Mouse (Mus musculus) G1E (cell line): ENCODE results near the gene Med26. TPM values are rescaled to one million over a fixed set of nuclear protein-coding genes. Genes with fewer than 3 reads are reported as not detected.

Experiments used
- ATAC-seq: 2 replicates; pipeline ENCODE4 v1.8.0; 2016; ENCODE audit warnings: mild to moderate bottlenecking; ENCODE audit not compliant: insufficient number of reproducible peaks, poor library complexity, low FRiP score, severe bottlenecking; ENCODE audit errors: extremely low read depth
- DNase-seq: peaks from one replicate; pipeline ENCODE4 v3.0.0; 2012; ENCODE audit warnings: low spot score
- H3K27me3 ChIP-seq: 2 replicates; pipeline ENCODE4 v1.6.1; 2012; ENCODE audit warnings: mild to moderate bottlenecking, low read length, inconsistent platforms; ENCODE audit not compliant: insufficient read depth
- H3K36me3 ChIP-seq: replicated peaks from 2 replicates; pipeline ENCODE3; 2012; ENCODE audit warnings: mild to moderate bottlenecking, inconsistent platforms
- H3K4me1 ChIP-seq: 2 replicates; pipeline ENCODE4 v1.6.1; 2012; ENCODE audit warnings: low read depth, low read length, inconsistent platforms, mixed read lengths; ENCODE audit not compliant: insufficient read depth
- H3K4me3 ChIP-seq: 2 replicates; pipeline ENCODE4 v1.5.1; 2012; ENCODE audit warnings: low read depth, mild to moderate bottlenecking, inconsistent platforms, low read length, moderate library complexity, mixed read lengths
- H3K9me3 ChIP-seq: replicated peaks from 2 replicates; pipeline ENCODE4 v1.6.1; 2012; ENCODE audit warnings: inconsistent platforms
- CTCF ChIP-seq: IDR thresholded peaks from 2 replicates; pipeline ENCODE4 v1.5.1; 2012; ENCODE audit warnings: low read depth, low read length, inconsistent platforms, mixed read lengths
- GATA1 ChIP-seq: IDR thresholded peaks from 2 replicates; pipeline ENCODE4 v1.6.1; 2012; ENCODE audit warnings: borderline replicate concordance, low read length, inconsistent platforms, mixed read lengths
- GATA2 ChIP-seq: IDR thresholded peaks from 2 replicates; pipeline ENCODE4 v1.6.1; 2012; ENCODE audit warnings: low read depth, low read length, inconsistent platforms, borderline replicate concordance
- POLR2AphosphoS5 ChIP-seq: IDR thresholded peaks from 2 replicates; pipeline ENCODE4 v1.6.1; 2012; ENCODE audit warnings: low read depth, low read length, inconsistent platforms; ENCODE audit not compliant: insufficient replicate concordance
- TAL1 ChIP-seq: conservative IDR thresholded peaks from 2 replicates; pipeline ENCODE4 v1.6.1; 2012; ENCODE audit warnings: low read depth, low read length, inconsistent platforms, mixed read lengths
- polyA plus RNA-seq: library from polyadenylated mRNA; stranded (reverse); fragments of >175 nt; gene quantifications from 2 replicates; pipeline ENCODE4 v1.2.3, GENCODE M21; 2012
- total RNA-seq, 2 experiments: library from RNA; stranded (forward) in 1 of 2; stranded (reverse) in 1 of 2; fragments of 200-1000 nt in 1 of 2; fragments of >200 nt in 1 of 2; fragmentation: Nextera tagmentation in 1 of 2; gene quantifications; 2 replicates each; pipeline ENCODE4 v1.2.3; 2014 to 2017

Gene Med26
- total and polyA plus RNA-seq, 3 experiments, result 7.6 to 43.8 (median 14.8) TPM

- peaks cover 13% of the 10 kb centered on the region for H3K4me1 ChIP-seq
- DNase-seq, result no peak
- peaks cover 3% of the 10 kb centered on the region for H3K9me3 ChIP-seq
- no peaks in the 10 kb centered on the region for H3K27me3 ChIP-seq
- peaks cover 94% of the 10 kb centered on the region for H3K36me3 ChIP-seq
- H3K4me3 ChIP-seq, result no peak overlapping the region
- TF ChIP-seq GATA2 (no peak), POLR2AphosphoS5 (peak; percentile 65; the same call in 1 of the 2 replicates)
- no peak for ATAC-seq
Observed at GRCm38 (mm10) chr8:72458457-72458856, 89.6 kb downstream of the Med26 start.

- no peak for ATAC-seq
- peaks cover 3% of the 10 kb centered on the region for H3K9me3 ChIP-seq
- no peaks in the 10 kb centered on the region for H3K27me3 ChIP-seq
- H3K4me3 ChIP-seq, result no peak overlapping the region
- peaks cover 94% of the 10 kb centered on the region for H3K36me3 ChIP-seq
- no peak for DNase-seq
- TF ChIP-seq GATA1, result no peak
- TF ChIP-seq TAL1, result no peak
- no peak for TF ChIP-seq CTCF
- TF ChIP-seq POLR2AphosphoS5, result no peak
- no peak for TF ChIP-seq GATA2
- peaks cover 9% of the 10 kb centered on the region; the same call in 1 of the 2 replicates for H3K4me1 ChIP-seq
Observed at GRCm38 (mm10) chr8:72457806-72458205, 90.3 kb downstream of the Med26 start.

GRCm38 (mm10) chr8:72455317-72455716, 92.8 kb downstream of the Med26 start:
- no peaks in the 10 kb centered on the region for H3K4me1 ChIP-seq
- H3K36me3 ChIP-seq, result peaks cover 90% of the 10 kb centered on the region
- DNase-seq, result no peak
- H3K4me3 ChIP-seq, result no peak overlapping the region
- H3K27me3 ChIP-seq, result no peaks in the 10 kb centered on the region
- ATAC-seq, result no peak
- TF ChIP-seq GATA2 (no peak), POLR2AphosphoS5 (no peak), GATA1 (no peak), TAL1 (no peak), CTCF (no peak)
- peaks cover 3% of the 10 kb centered on the region for H3K9me3 ChIP-seq

DNA sequence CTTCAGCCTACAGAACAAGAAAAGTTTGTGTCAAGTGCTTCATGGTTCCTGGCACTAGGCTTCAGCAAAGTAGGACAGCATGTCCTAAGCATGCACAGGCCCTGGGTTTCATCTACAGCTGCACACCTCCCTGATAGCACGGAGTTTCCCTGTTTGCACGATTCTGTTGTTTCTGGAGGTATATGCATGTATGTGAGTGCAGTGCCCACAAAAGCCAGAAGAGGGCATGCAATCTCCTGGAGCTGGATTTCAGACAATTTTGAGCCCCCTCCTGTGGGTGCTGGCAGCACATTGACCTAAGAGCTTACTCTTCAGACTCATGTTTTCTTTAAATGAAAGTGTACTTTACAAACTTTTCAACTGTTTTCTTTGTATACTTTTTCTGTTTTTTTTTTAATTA, 94.2 kb downstream of the Med26 start:
- no peak for TF ChIP-seq GATA1
- TF ChIP-seq TAL1, result no peak
- TF ChIP-seq GATA2, result no peak
- no peak for TF ChIP-seq CTCF
- no peak for TF ChIP-seq POLR2AphosphoS5
- H3K27me3 ChIP-seq, result no peaks in the 10 kb centered on the region
- no peak overlapping the region for H3K4me3 ChIP-seq
- H3K36me3 ChIP-seq, result peaks cover 90% of the 10 kb centered on the region
- H3K4me1 ChIP-seq, result no peaks in the 10 kb centered on the region; the same call in 1 of the 2 replicates
- no peak for DNase-seq
- ATAC-seq, result no peak
- H3K9me3 ChIP-seq, result peaks cover 3% of the 10 kb centered on the region

GRCm38 (mm10) chr8:72451516-72451915, 96.6 kb downstream of the Med26 start:
- peaks cover 86% of the 10 kb centered on the region for H3K36me3 ChIP-seq
- H3K4me3 ChIP-seq, result no peak overlapping the region
- ATAC-seq, result no peak

DNA sequence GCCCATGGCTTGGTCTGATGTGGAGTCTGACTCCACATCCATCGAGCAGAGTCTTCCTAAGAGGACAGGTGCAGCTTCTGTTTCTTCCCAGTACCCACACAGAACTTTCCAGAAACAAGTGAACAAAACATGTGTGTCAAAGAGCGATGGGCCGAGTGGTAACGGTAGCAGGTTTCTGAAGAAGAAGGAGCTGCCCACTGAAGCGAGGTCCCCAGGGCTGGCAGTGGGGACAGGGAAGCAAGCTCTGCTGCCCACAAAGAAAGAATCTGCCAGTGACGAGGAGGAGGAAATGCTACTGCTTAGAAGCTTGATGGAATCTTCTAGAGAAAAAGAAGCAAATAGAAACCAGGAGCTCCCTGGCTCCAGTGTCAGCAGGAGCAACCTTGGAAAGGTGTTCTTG, 103.0 kb downstream of the Med26 start:
- Histone ChIP-seq H3K9me3 (no peaks in the 10 kb centered on the region), H3K4me3 (peak overlapping the region; percentile 55; the same call in 1 of the 2 replicates), H3K27me3 (0 out of 2 replicates have a peak, but pooled peaks cover 3% of the 10 kb centered on the region), H3K4me1 (peaks cover 43% of the 10 kb centered on the region), H3K36me3 (peaks cover 45% of the 10 kb centered on the region)
- TF ChIP-seq GATA2 (no peak), CTCF (no peak), GATA1 (no peak), POLR2AphosphoS5 (no peak), TAL1 (no peak)
- ATAC-seq (no peak), DNase-seq (no peak)

More at GRCm38 (mm10) chr8:72451516-72451915, 96.6 kb downstream of the Med26 start:
- TF ChIP-seq GATA1, result no peak
- TF ChIP-seq TAL1, result no peak
- TF ChIP-seq GATA2, result no peak
- TF ChIP-seq POLR2AphosphoS5, result no peak
- TF ChIP-seq CTCF, result no peak
- Histone ChIP-seq H3K4me1 (peaks cover 12% of the 10 kb centered on the region), H3K9me3 (peaks cover 3% of the 10 kb centered on the region), H3K27me3 (no peaks in the 10 kb centered on the region)
- no peak for DNase-seq

Other genes starting within 250 kb of the Med26 start
- gene Gm10282, start 243.0 kb downstream of the Med26 start, total RNA-seq (2014; fragmentation: Nextera tagmentation), result 66.3 and 84.2 TPM in 2 replicates
- 80.3 and 87.9 TPM in 2 replicates for gene Gm10282, start 243.0 kb downstream of the Med26 start, total RNA-seq (2017)
- 164 and 205 TPM in 2 replicates for gene Gm10282, start 243.0 kb downstream of the Med26 start, polyA plus RNA-seq
- gene Klf2, start 229.2 kb downstream of the Med26 start, total RNA-seq (2014; fragmentation: Nextera tagmentation), result not detected in 2 replicates
- gene Klf2, start 229.2 kb downstream of the Med26 start, total RNA-seq (2017), result 0.11 and 0.12 TPM in 2 replicates
- 1.1 and 1.9 TPM in 2 replicates for gene Klf2, start 229.2 kb downstream of the Med26 start, polyA plus RNA-seq
- 95.7 and 110 TPM in 2 replicates for gene Eps15l1, start 126.8 kb downstream of the Med26 start, total RNA-seq (2014; fragmentation: Nextera tagmentation)
- 31.9 and 37.2 TPM in 2 replicates for gene Eps15l1, start 126.8 kb downstream of the Med26 start, total RNA-seq (2017)
- gene Eps15l1, start 126.8 kb downstream of the Med26 start, polyA plus RNA-seq, result 10.8 and 16.7 TPM in 2 replicates
- 3.6 and 5.1 TPM in 2 replicates for gene Calr3, start 104.4 kb downstream of the Med26 start, total RNA-seq (2014; fragmentation: Nextera tagmentation)
- 0.58 and 0.87 TPM in 2 replicates for gene Calr3, start 104.4 kb downstream of the Med26 start, total RNA-seq (2017)
- gene Calr3, start 104.4 kb downstream of the Med26 start, polyA plus RNA-seq, result 0.08 and 0.13 TPM in 2 replicates
- 10.8 and 17.2 TPM in 2 replicates for gene 1700030K09Rik, start 104.4 kb downstream of the Med26 start, total RNA-seq (2014; fragmentation: Nextera tagmentation)
- 7.3 and 9.0 TPM in 2 replicates for gene 1700030K09Rik, start 104.4 kb downstream of the Med26 start, total RNA-seq (2017)
- 3.9 and 5.0 TPM in 2 replicates for gene 1700030K09Rik, start 104.4 kb downstream of the Med26 start, polyA plus RNA-seq
- 142 and 187 TPM in 2 replicates for gene Cherp, start 73.0 kb downstream of the Med26 start, total RNA-seq (2014; fragmentation: Nextera tagmentation)
- 11.0 and 16.2 TPM in 2 replicates for gene Cherp, start 73.0 kb downstream of the Med26 start, total RNA-seq (2017)
- 303 and 317 TPM in 2 replicates for gene Cherp, start 73.0 kb downstream of the Med26 start, polyA plus RNA-seq
- gene Slc35e1, start 55.7 kb downstream of the Med26 start, total RNA-seq (2014; fragmentation: Nextera tagmentation), result 22.4 and 40.9 TPM in 2 replicates
- gene Slc35e1, start 55.7 kb downstream of the Med26 start, total RNA-seq (2017), result 22.7 and 24.5 TPM in 2 replicates
- gene Slc35e1, start 55.7 kb downstream of the Med26 start, polyA plus RNA-seq, result 7.9 and 9.0 TPM in 2 replicates
- gene Smim7, start 22.8 kb upstream of the Med26 start, total RNA-seq (2014; fragmentation: Nextera tagmentation), result 26.8 and 36.6 TPM in 2 replicates
- 30.6 and 32.9 TPM in 2 replicates for gene Smim7, start 22.8 kb upstream of the Med26 start, total RNA-seq (2017)
- gene Smim7, start 22.8 kb upstream of the Med26 start, polyA plus RNA-seq, result 14.3 and 15.8 TPM in 2 replicates
- 3.3 and 3.5 TPM in 2 replicates for gene Tmem38a, start 23.8 kb upstream of the Med26 start, total RNA-seq (2014; fragmentation: Nextera tagmentation)
- gene Tmem38a, start 23.8 kb upstream of the Med26 start, total RNA-seq (2017), result 1.6 and 2.6 TPM in 2 replicates
- gene Tmem38a, start 23.8 kb upstream of the Med26 start, polyA plus RNA-seq, result 2.8 and 3.1 TPM in 2 replicates
- gene Nwd1, start 98.4 kb upstream of the Med26 start, total RNA-seq (2014; fragmentation: Nextera tagmentation), result not detected in 2 replicates
- gene Nwd1, start 98.4 kb upstream of the Med26 start, total RNA-seq (2017), result 0.06 and 0.16 TPM in 2 replicates
- 0.05 TPM in 1 of 2 replicates, not detected in the other for gene Nwd1, start 98.4 kb upstream of the Med26 start, polyA plus RNA-seq
- gene Sin3b, start 175.0 kb upstream of the Med26 start, total RNA-seq (2014; fragmentation: Nextera tagmentation), result 73.8 and 82.2 TPM in 2 replicates
- 186 and 202 TPM in 2 replicates for gene Sin3b, start 175.0 kb upstream of the Med26 start, total RNA-seq (2017)
- 58.9 and 64.7 TPM in 2 replicates for gene Sin3b, start 175.0 kb upstream of the Med26 start, polyA plus RNA-seq
- not detected in 2 replicates for gene F2rl3, start 213.6 kb upstream of the Med26 start, total RNA-seq (2014; fragmentation: Nextera tagmentation)
- gene F2rl3, start 213.6 kb upstream of the Med26 start, total RNA-seq (2017), result 0.05 and 0.12 TPM in 2 replicates
- gene F2rl3, start 213.6 kb upstream of the Med26 start, polyA plus RNA-seq, result 0.03 TPM in 1 of 2 replicates, not detected in the other